In the genomic region with DNA sequence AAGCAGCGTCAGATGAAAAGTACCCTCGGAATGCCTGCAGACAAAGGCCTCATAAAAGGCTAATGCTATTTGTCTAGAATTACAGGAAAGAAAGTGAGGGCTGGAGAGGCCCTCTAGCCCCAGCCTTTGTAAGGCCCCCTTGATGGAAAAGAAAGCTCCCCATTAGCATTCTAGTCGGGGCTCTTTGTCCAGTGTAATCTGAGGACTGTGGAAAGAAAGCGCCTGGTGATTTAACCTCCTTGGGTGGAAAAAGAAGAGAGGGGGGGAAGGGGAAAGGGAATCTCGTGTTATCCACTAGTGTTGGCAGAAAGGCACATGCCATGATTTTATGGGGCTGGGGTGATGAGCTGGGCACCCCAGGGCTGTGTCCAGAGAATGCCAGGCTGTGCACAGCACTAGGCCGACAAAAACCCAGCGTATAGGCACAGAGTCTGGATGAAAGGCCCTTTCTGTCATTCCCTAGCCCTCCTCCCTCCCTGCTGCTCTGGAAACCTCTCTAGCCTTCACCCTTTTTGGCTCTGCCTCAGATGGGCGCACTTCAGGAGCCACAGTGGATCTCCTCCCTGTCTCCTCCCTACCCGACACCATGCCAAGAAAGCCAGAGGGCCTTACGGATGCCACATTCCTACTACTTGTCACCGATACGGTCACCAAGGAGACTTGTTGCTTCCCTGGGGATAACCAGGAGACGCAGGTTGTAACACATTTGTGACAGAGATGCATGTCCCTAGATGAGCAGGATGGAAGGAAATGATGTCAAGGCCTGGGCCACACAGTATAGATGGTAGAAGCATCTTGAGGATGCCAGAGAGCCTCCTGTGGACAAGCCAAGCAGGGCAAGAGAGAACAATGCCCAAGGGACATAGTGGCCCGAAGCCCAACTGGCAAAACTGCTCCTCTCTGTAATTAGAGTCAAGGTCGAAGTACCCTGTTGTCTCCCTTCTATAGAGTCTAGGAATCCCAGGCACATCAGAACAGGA, we compare ENCODE assay signal across 8 mouse cellular contexts.
A peak's percentile ranks its signal among the peaks of the same experiment; 100 is the strongest.
DNase-seq lines count a peak whose midpoint lies in the region; ATAC-seq and TF ChIP-seq lines count a peak whose summit lies in the region.

No protein-coding gene starts in this region.

- no peaks in the 10 kb centered on the region; the same call in 1 of the 2 replicates for H3K36me3 ChIP-seq in forebrain, embryonic 12.5 days (replicated peaks)
- peaks cover 13% of the 10 kb centered on the region for H3K36me3 ChIP-seq in midbrain, embryonic 10.5 days

- no peak for TF ChIP-seq CTCF in layer of hippocampus, adult 2 months (conservative IDR thresholded peaks at IDR 0.05)
- TF ChIP-seq CTCF in brain, embryonic 14.5 days (IDR thresholded peaks at IDR 0.05; ENCODE audit: borderline replicate concordance, extremely low read depth, insufficient read depth, insufficient read length) = no peak

- TF ChIP-seq POLR2A in brain, embryonic 14.5 days (IDR thresholded peaks at IDR 0.05; ENCODE audit: borderline replicate concordance, extremely low read depth, insufficient read depth, insufficient read length, poor library complexity, severe bottlenecking) = no peak

- H3K9me3 ChIP-seq in forebrain, embryonic 12.5 days = no peaks in the 10 kb centered on the region
- no peaks in the 10 kb centered on the region for H3K9me3 ChIP-seq in midbrain, embryonic 10.5 days (replicated peaks)

- peak overlapping the region; percentile 82 for H3K27ac ChIP-seq in layer of hippocampus, adult 2 months
- H3K27ac ChIP-seq in forebrain, embryonic 12.5 days = peak overlapping the region; percentile 94
- peak overlapping the region; percentile 92 for H3K27ac ChIP-seq in midbrain, embryonic 10.5 days (replicated peaks)

- peaks cover 4% of the 10 kb centered on the region for H3K27me3 ChIP-seq in forebrain, embryonic 12.5 days
- H3K27me3 ChIP-seq in midbrain, embryonic 10.5 days (ENCODE audit: low read depth, poor library complexity, severe bottlenecking) = peaks cover 69% of the 10 kb centered on the region

- DNase-seq in layer of hippocampus, adult 2 months (ENCODE audit: low spot score in 2 of 2) = no peak
- no peak for DNase-seq in layer of hippocampus, adult 9-10 months (ENCODE audit: low spot score)
- peak; percentile 97 for DNase-seq in brain, embryonic 14.5 days (ENCODE audit: low read depth)
- peak; percentile 76 for DNase-seq in midbrain, embryonic 10.5 days (ENCODE audit: low spot score)
- no peak for DNase-seq in liver
- DNase-seq in c-Kit-positive CD71-positive TER-119-positive erythroid progenitor cells, embryonic 14.5 days (ENCODE audit: low spot score) = no peak
- DNase-seq in urinary bladder, adult 18-20 months (ENCODE audit: low spot score in 2 of 2) = no peak

- H3K4me2 ChIP-seq in forebrain, embryonic 12.5 days = peak overlapping the region; percentile 32

- H3K4me1 ChIP-seq in forebrain, embryonic 12.5 days = peaks cover 65% of the 10 kb centered on the region
- peaks cover 71% of the 10 kb centered on the region for H3K4me1 ChIP-seq in midbrain, embryonic 10.5 days

- ATAC-seq in forebrain, embryonic 12.5 days (ENCODE audit: low FRiP score) = peak; percentile 91

- H3K9ac ChIP-seq in forebrain, embryonic 12.5 days = peak overlapping the region; percentile 29; the same call in 1 of the 2 replicates

- H3K4me3 ChIP-seq in layer of hippocampus, adult 2 months = no peak overlapping the region
- no peak overlapping the region for H3K4me3 ChIP-seq in forebrain, embryonic 12.5 days (replicated peaks)
- H3K4me3 ChIP-seq in midbrain, embryonic 10.5 days = peak overlapping the region; percentile 39

- WGBS in forebrain, embryonic 12.5 days = 7% methylated on average over 15 of the region's 15 CpGs
- 16% methylated on average over 15 of the region's 15 CpGs for WGBS in midbrain, embryonic 10.5 days

Comparison
In these comparisons a context has a peak if more than half of its experiments do, and no peak if none do; other contexts are left out.
1. DNase-seq: peak in brain, embryonic 14.5 days (single experiment) and midbrain, embryonic 10.5 days (single experiment); none in layer of hippocampus, adult 2 months (0 of 2), layer of hippocampus, adult 9-10 months (single experiment), liver (single experiment), c-Kit-positive CD71-positive TER-119-positive erythroid progenitor cells, embryonic 14.5 days (single experiment) and urinary bladder, adult 18-20 months (0 of 2).
2. Peak in every context shown above with its lines, with median percentiles within 50 percentile points of each other: H3K27ac ChIP-seq.